Mouse (Mus musculus): ENCODE measurements at regions not wholly inside any gene's neighbourhood (a gene's known extent, or its start where the extent isn't known, plus 50 kb on each side); places are given as distances from the start of the nearest gene placed in this dataset.
A peak's percentile ranks its signal among the peaks of the same experiment; 100 is the strongest.

DNA sequence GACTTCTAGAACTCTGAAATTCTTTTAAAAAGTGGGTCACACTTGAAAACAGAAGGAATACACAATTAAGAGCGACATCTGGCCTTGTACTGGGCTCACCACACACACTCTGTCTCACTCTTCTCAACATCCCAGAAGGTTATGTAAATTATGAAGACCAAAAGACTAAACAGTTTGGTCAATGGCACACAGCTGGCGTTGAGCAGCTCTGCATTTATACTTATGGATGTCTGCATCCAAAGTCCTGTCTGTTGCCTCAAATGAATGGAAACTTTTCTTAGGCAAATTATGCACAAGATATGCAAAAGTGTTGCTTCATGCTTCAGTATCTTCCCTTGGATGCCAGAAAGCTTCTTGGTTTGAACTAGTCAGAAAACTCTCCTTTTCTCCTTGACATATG, 323.5 kb downstream of the Ppp3ca start:
- no peak for DNase-seq (ENCODE audit: low spot score in 2 of 2)

DNA sequence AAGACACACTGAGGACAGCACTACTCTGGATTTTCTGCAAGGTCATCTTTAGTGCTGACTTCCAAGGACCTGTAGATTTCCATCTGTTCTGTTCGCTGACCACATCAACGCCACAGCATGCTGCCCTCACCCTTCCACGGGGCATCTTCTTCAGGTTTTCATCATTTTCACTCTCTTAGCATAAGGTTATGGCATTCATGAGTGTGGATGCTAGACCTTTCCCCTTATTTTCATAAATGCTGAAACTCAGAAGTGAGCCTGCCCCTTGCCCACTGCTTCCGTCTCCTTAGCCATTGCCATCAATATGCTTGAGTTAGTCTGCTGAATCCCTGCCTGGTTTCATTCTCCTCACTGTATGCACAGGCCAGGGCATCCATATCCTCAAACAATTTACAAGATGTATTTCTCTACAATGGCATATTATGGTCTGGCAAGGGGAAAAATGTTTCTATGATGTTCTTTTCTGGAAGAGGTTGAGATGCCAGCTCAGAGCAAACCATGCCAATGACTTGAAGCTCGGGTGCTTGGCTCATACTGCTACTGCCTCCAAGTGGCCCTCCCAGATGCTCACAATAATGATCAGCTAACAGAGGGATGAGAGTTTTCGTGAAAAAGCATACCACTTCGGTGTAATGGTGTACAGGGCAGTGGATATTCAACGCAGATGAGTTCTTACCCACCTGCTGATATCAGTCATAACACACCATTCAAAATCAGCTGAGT, 324.6 kb downstream of the Ppp3ca start:
- DNase-seq (ENCODE audit: low spot score in 2 of 2), result no peak

DNA sequence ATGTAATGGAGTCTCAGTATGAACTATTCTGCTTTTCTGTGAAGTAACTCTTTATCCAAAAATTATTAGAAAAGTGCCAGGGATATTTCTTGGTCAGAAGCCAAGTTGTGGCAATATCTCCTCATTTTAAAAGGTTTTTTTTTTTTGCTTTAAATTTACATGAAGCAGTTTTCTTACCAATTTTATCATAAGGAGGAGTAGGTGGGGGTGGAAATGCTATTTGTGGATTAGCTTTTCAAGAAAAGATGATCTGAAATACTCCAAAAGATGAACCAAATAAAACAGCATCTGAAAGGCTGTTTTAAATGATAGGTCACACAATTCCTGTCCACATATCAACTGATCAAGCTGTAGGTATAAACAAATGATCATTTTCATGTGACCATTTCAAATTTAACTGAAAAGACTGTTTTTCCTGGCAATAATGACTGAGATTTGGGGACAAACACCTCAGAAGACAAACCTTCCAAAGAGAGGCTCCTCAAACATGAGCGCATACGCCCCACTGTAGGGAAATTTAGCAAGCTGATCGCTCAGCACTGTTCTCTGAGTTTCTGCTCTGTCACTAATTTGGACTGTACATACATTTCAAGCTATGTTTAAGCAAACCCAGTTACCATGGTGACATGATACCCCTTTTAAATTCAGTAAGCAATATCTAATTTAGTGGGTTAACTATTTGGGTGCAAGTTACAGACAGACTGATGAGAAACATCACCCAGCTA, 325.8 kb downstream of the Ppp3ca start:
- no peak for DNase-seq (ENCODE audit: low spot score in 2 of 2)

DNA sequence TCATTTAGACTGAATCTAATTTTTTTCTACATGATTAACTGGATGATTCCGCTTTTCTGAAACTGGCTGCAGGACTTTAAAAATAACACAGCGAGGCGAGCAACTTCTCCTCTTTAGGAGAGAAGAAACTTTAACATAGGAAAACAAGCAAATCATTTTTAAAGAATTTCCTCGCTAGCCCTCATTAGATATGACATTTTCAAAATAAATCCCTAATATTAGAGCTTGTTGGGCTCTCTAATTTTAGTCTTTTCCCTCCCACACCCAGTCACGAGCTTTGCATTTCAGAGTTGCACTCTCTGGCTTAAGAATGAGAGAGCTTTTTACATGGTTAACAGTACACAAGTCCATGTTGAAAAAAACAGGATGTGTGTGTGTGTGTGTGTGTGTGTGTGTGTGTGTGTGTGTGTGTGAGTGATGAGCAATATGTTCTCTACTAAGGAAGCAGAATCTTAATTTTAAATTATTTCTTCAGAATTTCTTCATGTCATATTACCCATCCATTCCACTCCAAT, 326.5 kb downstream of the Ppp3ca start:
- DNase-seq (ENCODE audit: low spot score in 2 of 2), result no peak

DNA sequence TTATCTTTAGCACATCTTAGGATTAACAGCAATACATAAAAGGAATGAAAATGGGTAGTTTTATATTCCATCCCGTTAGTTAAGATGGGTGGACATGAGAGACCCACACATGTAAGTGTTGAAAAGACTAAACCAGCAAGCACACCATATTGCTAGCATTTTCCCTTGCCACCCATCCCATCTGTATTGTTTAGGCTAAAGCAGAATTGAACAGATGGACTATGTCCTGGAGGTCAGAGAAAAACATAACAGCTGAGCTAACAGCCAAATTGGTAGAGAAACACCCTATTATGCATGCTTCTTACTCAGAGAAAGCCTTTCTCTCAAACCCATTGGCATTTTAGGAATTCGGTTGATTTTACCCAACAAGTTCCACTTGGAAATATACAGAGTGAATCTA, 329.3 kb upstream of the Emcn start:
- DNase-seq (ENCODE audit: low spot score in 2 of 2), result no peak

DNA sequence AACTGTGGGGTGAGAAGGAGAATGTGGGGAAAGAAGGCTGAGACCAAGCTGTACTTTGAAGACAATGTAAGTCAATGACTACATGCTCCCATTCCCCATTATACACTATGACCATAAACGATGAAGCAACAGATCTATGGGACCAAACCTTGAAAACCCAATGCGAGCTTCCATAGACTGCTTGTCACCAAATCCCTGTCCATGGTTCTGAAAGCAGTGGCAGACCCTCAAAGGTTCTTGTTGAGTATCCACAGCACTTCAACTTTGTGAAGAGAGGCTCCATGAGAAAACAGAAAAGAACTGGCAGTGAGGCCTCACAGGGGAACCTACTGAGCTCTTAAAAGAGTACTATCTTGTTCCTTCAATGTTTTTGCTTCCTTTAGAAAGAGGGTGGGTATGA, 326.2 kb upstream of the Emcn start:
- peak in 1 of 2 experiments; percentile 10 for DNase-seq (ENCODE audit: low spot score in 2 of 2)

DNA sequence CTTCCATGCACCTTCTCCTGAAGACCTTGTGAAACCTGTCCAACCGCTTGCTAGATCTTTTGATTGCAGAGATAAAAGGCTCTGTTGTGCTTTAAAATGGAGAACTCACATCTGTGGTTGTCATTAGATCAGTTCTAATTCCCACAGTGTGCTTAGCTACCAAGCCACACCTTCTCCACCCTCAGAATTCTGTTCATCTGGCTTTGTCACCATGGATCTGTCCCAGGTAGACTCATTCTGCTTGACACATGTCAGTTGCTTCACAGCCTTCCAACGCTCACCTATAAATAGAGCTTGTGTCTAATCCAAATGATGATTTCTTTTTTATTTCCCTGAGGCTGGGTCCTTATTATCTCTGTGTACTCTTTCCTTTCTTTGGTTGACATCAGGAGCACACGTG, 325.7 kb upstream of the Emcn start:
- DNase-seq (ENCODE audit: low spot score in 2 of 2), result no peak

DNA sequence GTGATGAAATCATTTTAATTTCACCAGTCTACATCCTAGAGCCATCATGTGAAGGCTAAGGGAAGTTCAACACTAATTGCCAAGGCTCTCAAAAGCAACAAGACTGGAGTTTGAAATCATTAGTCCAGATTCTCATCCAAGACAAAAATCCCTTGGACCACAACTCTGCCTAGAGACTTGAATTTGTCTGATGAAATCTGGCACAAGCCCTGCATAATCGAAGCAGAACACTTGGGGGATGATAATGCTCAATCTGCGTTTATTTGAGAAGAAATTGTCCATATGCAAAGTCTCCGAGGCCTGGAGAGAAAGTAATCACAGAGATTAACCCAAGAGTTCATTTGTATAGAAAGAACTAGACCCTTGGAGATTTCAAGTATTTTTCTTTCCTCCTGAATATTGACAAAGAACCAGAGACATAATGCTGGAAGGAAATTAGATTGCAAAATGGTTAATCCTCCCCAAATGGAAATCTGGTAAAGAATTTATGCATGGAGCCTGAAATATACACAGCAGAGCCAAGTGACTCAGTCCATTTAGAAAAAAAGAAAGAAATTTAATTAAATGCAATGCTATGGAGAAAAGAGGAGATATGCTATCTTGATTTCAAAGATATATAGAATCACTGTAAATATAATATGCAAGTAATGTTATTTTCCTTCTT, 320.8 kb upstream of the Emcn start:
- no peak for DNase-seq (ENCODE audit: low spot score in 2 of 2)

DNA sequence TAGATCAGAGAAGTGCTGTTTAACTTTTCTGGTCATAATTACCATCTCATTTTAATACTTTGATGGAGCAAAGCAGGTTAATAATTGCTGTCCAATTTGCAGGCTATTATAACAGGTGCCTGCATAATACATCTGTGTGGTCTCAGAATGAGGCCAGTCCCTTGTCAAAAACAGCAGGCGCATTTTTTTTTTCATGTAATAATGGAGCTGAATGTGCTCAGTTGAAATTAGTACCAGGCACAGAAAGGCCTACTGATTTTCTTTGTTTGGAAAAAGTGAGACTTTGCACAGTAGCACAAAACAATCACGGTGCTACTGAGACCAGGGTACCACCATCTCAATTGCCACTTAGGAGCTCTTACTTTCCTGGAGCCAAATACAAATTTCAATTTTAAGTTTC, 311.3 kb upstream of the Emcn start:
- DNase-seq (ENCODE audit: low spot score in 2 of 2), result no peak

DNA sequence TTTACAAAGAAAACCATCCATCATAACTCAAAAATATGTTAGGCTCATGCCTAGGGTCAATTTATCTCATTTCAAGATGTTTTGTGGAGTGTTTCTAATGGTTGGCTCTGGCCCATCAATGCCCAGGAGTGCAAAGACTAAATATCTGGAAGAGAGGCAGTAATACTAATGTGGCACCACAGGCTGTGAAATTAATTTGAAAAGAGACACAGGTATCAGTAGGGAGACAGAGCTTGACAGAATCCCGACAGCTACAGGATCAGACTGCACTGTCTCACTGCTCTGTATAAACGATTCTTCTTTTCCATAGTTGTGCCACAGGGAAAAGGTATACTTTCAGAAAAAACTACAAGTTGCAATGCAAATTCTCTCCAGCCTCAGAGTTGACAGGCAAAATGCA, 308.1 kb upstream of the Emcn start:
- DNase-seq (ENCODE audit: low spot score in 2 of 2), result no peak

DNA sequence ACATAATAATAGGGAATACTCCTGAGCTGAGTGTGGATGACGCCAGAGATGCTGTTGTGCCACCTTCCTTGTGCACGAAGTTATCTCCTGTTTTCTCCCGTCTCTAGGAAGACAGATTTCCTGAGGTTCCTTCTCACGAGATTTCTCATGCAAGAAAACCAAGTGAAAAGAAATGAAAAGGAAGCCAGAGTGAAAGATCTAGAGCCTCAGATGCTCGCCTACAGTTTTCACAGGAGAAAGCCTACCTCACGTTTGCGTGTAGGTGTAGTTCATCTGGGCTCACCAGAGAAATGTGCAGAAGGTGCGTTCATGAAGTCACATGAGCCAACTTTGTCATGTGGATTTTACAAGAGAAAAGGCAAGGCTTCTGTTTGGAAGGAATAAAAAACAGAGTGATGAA, 301.2 kb upstream of the Emcn start:
- DNase-seq (ENCODE audit: low spot score in 2 of 2), result no peak

DNA sequence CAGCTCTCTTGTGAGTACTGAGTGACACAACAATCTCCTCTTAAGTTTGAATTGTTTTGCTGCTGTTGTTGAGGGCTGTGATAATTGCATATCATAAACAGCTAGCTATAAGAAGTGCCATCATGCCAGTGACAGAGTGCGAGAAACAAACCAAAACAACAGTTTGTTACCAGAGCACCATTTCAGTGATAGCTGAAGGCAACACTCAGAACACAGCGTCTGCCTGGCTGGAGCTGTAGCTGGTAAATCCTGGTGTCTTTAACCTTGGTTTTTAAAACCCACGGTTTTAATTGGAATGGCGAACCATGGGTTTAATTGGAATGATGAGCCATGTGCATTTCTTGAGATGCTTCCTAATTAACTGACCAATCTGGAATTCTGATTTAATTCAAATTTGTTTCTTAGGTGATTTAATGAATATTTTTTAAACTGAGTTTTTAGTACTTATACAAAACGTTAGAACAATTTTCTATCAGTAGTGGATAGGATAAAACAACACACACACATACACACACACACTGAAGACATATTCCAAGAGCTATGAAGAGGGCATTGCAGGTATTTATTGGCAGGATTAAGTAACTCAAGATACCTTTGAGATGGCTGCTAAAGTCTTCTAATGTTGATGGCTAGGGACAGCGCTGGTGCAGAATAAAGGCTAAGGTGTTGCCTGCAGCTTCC, 284.2 kb upstream of the Emcn start:
- DNase-seq (ENCODE audit: low spot score in 2 of 2), result no peak

DNA sequence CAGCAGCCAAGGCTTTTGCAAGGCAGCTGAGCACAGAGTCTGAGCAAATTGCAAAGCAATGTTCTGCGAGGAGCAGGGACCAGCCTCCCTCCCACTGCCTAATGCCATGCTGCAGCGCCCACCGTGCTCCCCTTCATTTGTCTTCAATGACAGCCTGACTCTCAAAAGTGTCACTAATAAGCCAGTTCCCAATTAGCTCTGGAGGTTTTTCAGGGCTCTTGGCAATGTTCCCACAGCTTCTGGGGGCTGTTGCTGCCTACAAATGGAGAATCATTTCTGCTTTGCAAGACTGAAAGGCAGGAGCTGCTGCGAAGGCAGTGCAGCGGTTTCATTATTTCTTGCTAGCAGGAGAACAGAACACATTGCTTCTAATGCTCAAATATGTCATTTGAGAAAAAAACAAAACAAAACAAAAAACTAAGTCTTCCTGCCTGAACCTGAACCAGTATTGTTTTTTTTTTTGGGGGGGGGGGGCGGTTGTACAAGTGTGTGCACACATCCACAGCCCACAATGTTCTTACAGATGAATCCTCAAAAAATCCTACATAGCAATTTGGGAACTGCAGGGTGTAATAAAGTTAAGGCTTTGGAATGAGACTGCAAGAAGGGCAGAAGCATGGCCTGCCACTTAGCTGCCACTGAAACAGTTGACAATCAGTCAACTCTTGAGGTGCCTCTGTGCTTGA, 283.5 kb upstream of the Emcn start:
- DNase-seq (ENCODE audit: low spot score in 2 of 2), result no peak

DNA sequence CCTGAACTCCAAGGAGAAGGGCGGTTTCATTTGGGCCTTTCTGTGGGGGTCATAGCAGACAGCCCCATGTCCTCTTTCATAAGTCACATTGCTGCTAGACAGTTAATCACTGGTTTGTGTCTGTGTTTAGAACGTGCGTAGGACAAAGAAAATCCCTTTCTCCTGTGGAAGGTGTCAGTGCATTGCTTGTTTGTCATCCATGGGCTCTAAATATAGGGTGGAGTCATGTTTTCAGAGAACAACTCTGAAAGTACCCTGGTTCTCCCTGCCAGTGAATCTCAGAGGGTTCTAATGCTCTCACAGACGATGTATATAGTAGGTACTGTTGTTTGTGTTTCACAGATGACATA, 283.0 kb upstream of the Emcn start:
- DNase-seq (ENCODE audit: low spot score in 2 of 2), result no peak

DNA sequence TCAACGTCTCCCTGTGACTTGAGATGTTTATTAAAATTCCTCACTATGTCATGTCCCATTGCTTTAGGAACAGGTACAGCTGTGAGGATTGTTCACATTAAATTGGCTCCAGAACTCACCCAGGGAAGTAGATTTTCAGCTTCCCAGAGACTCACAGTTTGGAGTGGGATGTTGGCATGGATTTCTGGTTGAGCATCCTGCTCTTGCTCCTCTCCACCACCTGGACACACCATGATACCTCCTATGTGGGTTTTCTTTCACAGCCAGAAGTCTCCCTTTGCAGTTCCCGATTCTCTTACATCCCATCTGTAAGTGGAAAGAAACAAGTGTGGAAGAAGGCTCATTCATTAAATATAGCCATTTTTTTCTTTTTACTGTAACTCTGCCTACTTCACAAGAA, 278.8 kb upstream of the Emcn start:
- no peak for DNase-seq (ENCODE audit: low spot score in 2 of 2)

DNA sequence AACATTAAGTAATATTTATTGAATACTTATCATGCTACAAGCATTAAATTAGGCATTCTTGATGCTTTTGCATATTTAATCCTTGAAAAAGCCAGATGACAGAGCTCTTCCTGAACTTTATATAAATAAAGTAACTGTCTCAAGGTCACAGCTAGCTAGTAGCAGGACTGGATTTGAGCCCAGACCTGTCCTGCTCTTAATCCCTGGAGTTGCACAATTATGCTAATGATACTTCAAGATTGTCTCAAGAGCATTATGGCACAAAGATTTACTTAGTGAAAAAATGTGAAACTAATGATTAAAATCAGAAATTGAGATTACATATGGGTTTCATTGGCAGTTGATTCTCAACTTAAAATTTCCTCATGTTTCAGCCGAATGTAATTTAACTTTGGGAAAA, 273.5 kb upstream of the Emcn start:
- no peak for DNase-seq (ENCODE audit: low spot score in 2 of 2)

DNA sequence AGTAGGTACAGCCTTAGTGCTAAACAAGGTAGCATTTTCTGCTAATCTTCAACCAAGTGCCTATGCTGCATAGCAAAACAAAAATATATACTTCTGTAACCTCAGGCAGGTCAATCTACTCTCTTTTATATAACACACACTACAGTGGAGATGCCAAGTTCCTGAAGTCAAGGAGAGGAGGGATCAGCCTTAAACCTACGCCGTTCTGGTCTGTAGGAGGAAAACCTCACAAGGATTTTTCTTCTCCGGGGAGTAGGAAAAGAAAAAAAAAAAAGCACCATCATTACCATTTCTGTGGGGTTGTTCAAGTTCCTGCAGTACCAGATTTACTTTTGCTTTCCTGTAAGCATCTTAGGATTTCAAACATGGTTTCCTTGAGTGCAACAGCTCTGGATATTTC, 271.5 kb upstream of the Emcn start:
- DNase-seq (ENCODE audit: low spot score in 2 of 2), result no peak

DNA sequence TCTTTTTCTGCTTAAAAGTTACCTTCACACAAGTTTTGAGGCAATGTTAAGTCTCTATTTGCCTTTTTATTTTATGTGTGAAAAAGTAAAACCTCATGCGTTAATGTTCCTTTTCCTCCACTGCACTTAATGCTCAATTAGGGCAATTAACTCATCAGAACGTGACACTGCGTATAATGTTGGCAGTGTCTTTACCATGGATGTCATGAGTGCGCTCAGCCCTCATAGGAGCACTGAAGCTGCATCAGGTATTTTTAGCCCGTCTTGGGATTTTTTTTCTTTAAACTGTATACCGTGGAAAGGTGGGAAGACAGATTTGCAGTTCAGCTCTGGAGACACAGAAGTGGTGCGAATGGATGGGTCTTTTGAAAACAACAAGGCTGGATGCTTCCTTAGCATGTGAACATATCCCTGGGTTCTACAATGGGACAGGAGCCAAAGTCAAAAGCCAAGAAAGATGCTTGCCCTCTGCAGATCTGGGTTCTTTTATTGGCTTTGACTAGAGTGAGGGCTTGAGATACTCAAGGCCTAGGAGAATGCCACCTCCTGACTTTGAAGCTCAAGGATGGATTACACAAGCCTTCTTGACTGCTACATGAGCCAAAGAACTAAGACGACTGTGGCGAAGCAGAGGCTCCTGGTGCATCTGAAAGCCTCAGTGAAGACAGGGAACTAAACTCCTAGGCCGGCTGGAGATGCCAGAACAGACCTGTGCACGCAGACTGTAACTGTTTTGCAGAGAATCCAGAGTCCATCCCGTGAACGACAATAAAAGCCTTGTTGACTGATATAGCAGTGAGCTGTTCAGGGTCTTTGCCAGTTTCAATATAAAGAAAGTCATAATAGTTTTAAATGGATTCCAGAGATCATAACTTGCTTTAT, 262.9 kb upstream of the Emcn start:
- no peak for DNase-seq (ENCODE audit: low spot score in 2 of 2)

DNA sequence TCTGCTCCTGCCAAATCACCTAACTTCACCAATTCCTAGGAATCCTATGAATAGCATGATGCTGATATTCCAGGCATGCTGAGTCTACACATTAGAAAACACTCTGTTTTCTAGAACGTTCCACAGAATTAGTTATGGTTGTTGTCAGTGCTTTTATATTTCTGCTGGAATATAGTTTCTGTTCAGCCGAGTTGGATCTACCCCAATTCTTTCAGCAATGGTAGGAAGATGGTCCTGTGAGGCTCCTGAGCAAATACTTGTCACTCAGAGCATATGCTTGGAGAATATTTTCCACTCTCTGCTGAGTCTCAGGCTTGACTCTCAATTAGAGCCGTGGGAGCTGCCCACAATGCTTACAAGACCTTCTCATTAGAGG, 262.3 kb upstream of the Emcn start:
- DNase-seq (ENCODE audit: low spot score in 2 of 2), result no peak

DNA sequence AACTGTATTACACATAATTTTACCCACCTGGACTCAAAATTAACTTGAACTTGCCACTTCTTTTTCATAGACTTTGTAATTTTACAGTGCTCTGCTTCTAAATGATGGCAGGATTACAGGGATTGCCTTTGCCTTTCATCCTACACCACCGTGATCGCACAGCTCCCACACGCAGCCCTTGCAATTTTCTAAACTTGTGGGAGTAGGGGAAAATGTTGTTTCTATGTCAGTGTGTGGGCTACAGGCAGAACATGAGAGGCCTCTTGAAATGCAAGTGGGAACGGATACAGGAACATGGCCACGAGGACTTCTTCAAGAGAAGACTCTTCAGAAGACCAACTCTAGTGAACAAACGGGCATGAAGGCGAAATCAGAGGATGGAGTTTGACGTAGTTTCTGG, 254.0 kb upstream of the Emcn start:
- DNase-seq (ENCODE audit: low spot score in 2 of 2), result no peak

Measured in gastrocnemius, postnatal 4 days (tissue).